Mouse (Mus musculus) heart, adult 2 months (tissue): Measurements from ENCODE around the gene Dpysl5.

ENCODE experiments used
- CTCF ChIP-seq: fragments of 200-600 bp; IDR thresholded peaks from 2 replicates; pipeline ENCODE4 v1.8.1; 2022; ENCODE audit warnings: antibody characterized with exemption, mild to moderate bottlenecking, moderate library complexity
- EP300 ChIP-seq: fragments of 200-500 bp; IDR thresholded peaks from 2 replicates; pipeline ENCODE4 v1.6.1; 2011; ENCODE audit warnings: low read depth, low read length, control low read depth; ENCODE audit not compliant: insufficient read depth

GRCm38 (mm10) chr5:30823091-30823490, 111.7 kb downstream of the Dpysl5 start:
- TF ChIP-seq CTCF (no peak), EP300 (no peak)
